Mouse (Mus musculus) olfactory bulb, adult 2 months (tissue): Measurements from ENCODE around the gene Gm20521.
A peak's percentile ranks its signal among the peaks of the same experiment; 100 is the strongest.

Experiments
- CTCF ChIP-seq: fragments of 200-500 bp; IDR thresholded peaks from 2 replicates; pipeline ENCODE4 v1.5.1; 2012; ENCODE audit warnings: low read depth, mild to moderate bottlenecking, low read length, moderate library complexity; ENCODE audit not compliant: insufficient read depth
- POLR2A ChIP-seq: fragments of 200-500 bp; IDR thresholded peaks from 2 replicates; pipeline ENCODE4 v1.6.1; 2012; ENCODE audit warnings: mild to moderate bottlenecking, low read depth, low read length, moderate library complexity; ENCODE audit not compliant: insufficient read depth

GRCm38 (mm10) chr14:54893651-54894181, 10.5 kb downstream of the Gm20521 start:
- TF ChIP-seq POLR2A (peak; percentile 42; the same call in 1 of the 2 replicates), CTCF (no peak)
